Mouse (Mus musculus) thymus, adult 2 months (tissue): ENCODE measurements around the gene Gpc5.

Source experiments
- CTCF ChIP-seq: fragments of 200-500 bp; IDR thresholded peaks from 2 replicates; pipeline ENCODE4 v1.5.1; 2012; ENCODE audit warnings: mild to moderate bottlenecking, control low read depth, low read length, moderate library complexity, borderline replicate concordance; ENCODE audit not compliant: control insufficient read depth, poor library complexity, insufficient read depth; ENCODE audit errors: extremely low read depth
- POLR2A ChIP-seq: fragments of 200-500 bp; IDR thresholded peaks from 2 replicates; pipeline ENCODE4 v1.6.1; 2012; ENCODE audit warnings: mild to moderate bottlenecking, low read length, control low read depth, moderate library complexity; ENCODE audit not compliant: control insufficient read depth, poor library complexity, insufficient read depth; ENCODE audit errors: extremely low read depth

- TF ChIP-seq POLR2A (no peak), CTCF (no peak)
Observed at GRCm38 (mm10) chr14:115342597-115342996, 250.6 kb downstream of the Gpc5 start.
